Mouse (Mus musculus) liver, embryonic 14.5 days (tissue): Measurements from ENCODE around the gene Tinagl1. TPM values are rescaled to one million over a fixed set of nuclear protein-coding genes. Genes with fewer than 3 reads are reported as not detected.

Source experiments
- ATAC-seq: fragments of 200-750 bp; cut with Nextera tagmentation; 2 replicates; pipeline ENCODE4 v1.8.0; 2017; ENCODE audit warnings: moderate number of reproducible peaks, mild to moderate bottlenecking, moderate library complexity; ENCODE audit not compliant: insufficient read depth
- DNase-seq, 3 experiments: peaks; one replicate each; pipeline ENCODE4 v3.0.0-alpha.2; 2012 to 2013; ENCODE audit warnings: low read depth in 3 of 3, low spot score in 3 of 3
- H3K27ac ChIP-seq: fragments of 300-500 bp; sonication (generic); 2 replicates; pipeline ENCODE4 v1.5.1; 2014; ENCODE audit warnings: moderate library complexity, mild to moderate bottlenecking, control low read depth, inconsistent platforms
- H3K27me3 ChIP-seq: fragments of 300-500 bp; sonication (generic); 2 replicates; pipeline ENCODE4 v1.6.1; 2014; ENCODE audit warnings: mild to moderate bottlenecking, low read length, moderate library complexity; ENCODE audit not compliant: control insufficient read depth, insufficient read depth
- H3K36me3 ChIP-seq: fragments of 300-500 bp; sonication (generic); replicated peaks from 2 replicates; pipeline ENCODE4 v1.6.1; 2014; ENCODE audit warnings: low read depth; ENCODE audit not compliant: control insufficient read depth, insufficient read depth
- H3K4me1 ChIP-seq, 2 experiments: fragments of 200-500 bp in 1 of 2; fragments of 300-500 bp in 1 of 2; sonication (generic) in 1 of 2; replicated peaks; 2 replicates each; pipeline ENCODE4 v1.6.1; 2012 to 2014; ENCODE audit warnings: antibody characterized with exemption in 1 of 2, inconsistent platforms in 1 of 2, low read length in 1 of 2; ENCODE audit not compliant: control insufficient read depth in 2 of 2, insufficient read depth in 2 of 2
- H3K4me2 ChIP-seq: fragments of 300-500 bp; sonication (generic); 2 replicates; pipeline ENCODE4 v1.6.1; 2014; ENCODE audit warnings: low read depth, mild to moderate bottlenecking, control low read depth, moderate library complexity
- H3K4me3 ChIP-seq, 2 experiments: fragments of 200-500 bp in 1 of 2; fragments of 300-500 bp in 1 of 2; sonication (generic) in 1 of 2; 2 replicates each; pipeline ENCODE4 v1.5.1; 2012 to 2014; ENCODE audit warnings: low read depth in 2 of 2, low read length in 2 of 2, mild to moderate bottlenecking in 2 of 2, control low read depth in 1 of 2, inconsistent platforms in 1 of 2, moderate library complexity in 1 of 2; ENCODE audit not compliant: insufficient read depth in 1 of 2
- H3K9ac ChIP-seq: fragments of 300-500 bp; sonication (generic); replicated peaks from 2 replicates; pipeline ENCODE4 v1.6.1; 2014; ENCODE audit warnings: mild to moderate bottlenecking, control low read depth, moderate library complexity
- H3K9me3 ChIP-seq: fragments of 300-500 bp; sonication (generic); 2 replicates; pipeline ENCODE4 v1.6.1; 2016; ENCODE audit warnings: low read length, mixed read lengths; ENCODE audit not compliant: control insufficient read depth
- CTCF ChIP-seq: IDR thresholded peaks from 2 replicates; pipeline ENCODE4 v1.5.1; 2016; ENCODE audit warnings: antibody characterized with exemption, low read depth, control low read depth
- EP300 ChIP-seq: IDR thresholded peaks from 2 replicates; pipeline ENCODE4 v1.6.1; 2016; ENCODE audit warnings: antibody characterized with exemption, low read depth
- WGBS: fragments of 180-500 bp; shearing (Covaris S2); extraction: QIAGEN DNeasy Blood & Tissue Kit; methylation state at CpG from one replicate; pipeline ENCODE4 v1.1.7; 2014; ENCODE audit not compliant: insufficient replicate concordance; 5-methylcytosine and 5-hydroxymethylcytosine counted together
- polyA plus RNA-seq, 2 experiments: library from polyadenylated mRNA; depleted of rRNA in 1 of 2; stranded (reverse) in 1 of 2; unstranded in 1 of 2; fragments of >200 nt; fragmentation: Nextera tagmentation in 1 of 2; extraction: Ambion mirVana in 1 of 2; gene quantifications; 2 replicates each; pipeline versions ENCODE4 v1.2.1 to v1.2.3; 2012 to 2014

The Tinagl1 gene
- polyA plus RNA-seq, 2 experiments: 18.2 to 24.4 TPM

DNA sequence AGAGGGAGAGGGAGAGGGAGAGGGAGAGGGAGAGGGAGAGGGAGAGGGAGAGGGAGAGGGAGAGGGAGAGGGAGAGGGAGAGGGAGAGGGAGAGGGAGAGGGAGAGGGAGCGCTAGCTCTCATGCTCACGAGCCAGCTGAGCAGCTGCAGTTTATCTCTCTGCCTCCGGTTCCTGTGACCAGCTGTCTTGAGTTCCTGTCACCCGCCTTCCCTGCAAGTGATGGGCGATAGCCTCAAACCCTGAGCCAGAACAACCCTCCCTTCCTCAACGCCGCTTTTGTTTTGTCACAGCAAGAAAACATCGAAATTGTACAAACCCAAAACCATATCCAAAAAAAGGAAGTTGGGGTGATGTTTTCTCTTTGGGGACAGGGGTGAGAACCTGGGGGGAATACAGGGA lies 21.6 kb upstream of the Tinagl1 start:
- TF ChIP-seq CTCF (no peak), EP300 (no peak)
- no peaks in the 10 kb centered on the region for H3K4me1 ChIP-seq
- ATAC-seq (no peak), DNase-seq (no peak)
- H3K4me2 ChIP-seq: no peak overlapping the region
- H3K27ac ChIP-seq: no peak overlapping the region
- no peak overlapping the region for H3K9ac ChIP-seq
- no peak overlapping the region for H3K4me3 ChIP-seq
- no peaks in the 10 kb centered on the region for H3K36me3 ChIP-seq
- H3K27me3 ChIP-seq: peaks cover 17% of the 10 kb centered on the region
- 47% methylated on average over 8 of the region's 8 CpGs for WGBS
- H3K9me3 ChIP-seq: no peaks in the 10 kb centered on the region

- WGBS: 62% methylated on average over 13 of the region's 13 CpGs
- Histone ChIP-seq H3K36me3 (no peaks in the 10 kb centered on the region), H3K27ac (no peak overlapping the region), H3K4me1 (no peaks in the 10 kb centered on the region), H3K4me3 (no peak overlapping the region), H3K4me2 (no peak overlapping the region), H3K9ac (no peak overlapping the region), H3K27me3 (peaks cover 17% of the 10 kb centered on the region), H3K9me3 (no peaks in the 10 kb centered on the region)
- TF ChIP-seq CTCF (no peak), EP300 (no peak)
- ATAC-seq (no peak), DNase-seq (no peak)
These were observed 21.0 kb upstream of the Tinagl1 start for GRCm38 (mm10) chr4:130195924-130196323.

- Histone ChIP-seq H3K27me3 (no peaks in the 10 kb centered on the region; the same call in 1 of the 2 replicates), H3K27ac (no peak overlapping the region), H3K9ac (no peak overlapping the region), H3K4me3 (no peak overlapping the region), H3K9me3 (no peaks in the 10 kb centered on the region), H3K36me3 (no peaks in the 10 kb centered on the region), H3K4me1 (peaks cover 0 to 2% of the 10 kb centered on the region in 2 experiments; a peak in 1 of 4 replicates), H3K4me2 (no peak overlapping the region)
- ATAC-seq (no peak), DNase-seq (no peak)
- 31% methylated on average over 9 of the region's 9 CpGs for WGBS
- TF ChIP-seq EP300: no peak
- TF ChIP-seq CTCF: no peak
These were observed 17.3 kb upstream of the Tinagl1 start for GRCm38 (mm10) chr4:130192266-130192665.

DNA sequence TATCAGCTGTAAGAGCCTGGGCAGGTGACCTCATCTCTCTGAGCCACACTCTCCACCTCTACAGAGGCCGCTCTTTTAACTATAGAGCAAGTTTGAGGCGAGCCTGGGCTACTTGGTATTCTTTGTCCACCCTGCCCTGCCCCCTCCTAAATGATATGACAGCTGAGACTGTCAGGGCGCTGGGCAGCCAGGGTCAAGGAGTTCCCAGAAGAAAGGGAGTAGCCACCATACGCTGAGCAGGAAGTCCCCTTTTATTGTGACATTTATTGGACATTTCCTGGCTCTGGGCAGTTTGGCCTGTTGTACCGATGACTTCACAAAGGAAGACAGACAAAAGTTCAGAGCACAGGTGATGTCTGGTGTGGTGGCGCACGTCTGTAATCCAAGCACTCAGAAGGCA lies 14.7 kb upstream of the Tinagl1 start:
- 34% methylated on average over 7 of the region's 7 CpGs for WGBS
- no peak overlapping the region for H3K4me3 ChIP-seq
- H3K4me2 ChIP-seq: no peak overlapping the region
- H3K27ac ChIP-seq: no peak overlapping the region
- no peak for ATAC-seq
- no peaks in the 10 kb centered on the region; the same call in 1 of the 2 replicates for H3K27me3 ChIP-seq
- peaks cover 0 to 2% of the 10 kb centered on the region in 2 experiments; a peak in 1 of 4 replicates for H3K4me1 ChIP-seq
- no peaks in the 10 kb centered on the region for H3K9me3 ChIP-seq
- H3K9ac ChIP-seq: no peak overlapping the region
- no peaks in the 10 kb centered on the region for H3K36me3 ChIP-seq
- no peak for DNase-seq
- TF ChIP-seq CTCF: no peak
- no peak for TF ChIP-seq EP300

- 3% methylated on average over 13 of the region's 13 CpGs for WGBS
- Histone ChIP-seq H3K4me2 (no peak overlapping the region), H3K36me3 (no peaks in the 10 kb centered on the region), H3K27me3 (no peaks in the 10 kb centered on the region; the same call in 1 of the 2 replicates), H3K4me3 (no peak overlapping the region), H3K27ac (no peak overlapping the region), H3K4me1 (peaks cover 0 to 2% of the 10 kb centered on the region in 2 experiments; a peak in 1 of 4 replicates), H3K9me3 (no peaks in the 10 kb centered on the region), H3K9ac (no peak overlapping the region)
- ATAC-seq: peak; percentile 51
- peak; percentile 48 to 60 (median 53) for DNase-seq
- TF ChIP-seq EP300 (no peak), CTCF (peak; percentile 98)
These were observed 13.9 kb upstream of the Tinagl1 start for GRCm38 (mm10) chr4:130188806-130189297.
